Mouse (Mus musculus) CH12.LX (cell line): ENCODE results near the gene Foxb1. TPM values are rescaled to one million over a fixed set of nuclear protein-coding genes. Genes with fewer than 3 reads are reported as not detected.

Experiments
- DNase-seq: peaks from one replicate; pipeline ENCODE4 v3.0.0-alpha.2; 2013; ENCODE audit errors: extremely low read depth
- H3K27ac ChIP-seq: 2 replicates; pipeline ENCODE4 v1.5.1; 2012; ENCODE audit warnings: low read depth, mild to moderate bottlenecking, control low read depth, moderate library complexity; ENCODE audit not compliant: insufficient read depth
- H3K27me3 ChIP-seq: replicated peaks from 2 replicates; pipeline ENCODE3; 2012; ENCODE audit warnings: inconsistent platforms
- H3K36me3 ChIP-seq, 2 experiments: replicated peaks in 1 of 2; 2 replicates each; pipeline versions ENCODE3 to v1.6.1; 2012; ENCODE audit warnings: inconsistent platforms in 1 of 2, low read length in 1 of 2, mild to moderate bottlenecking in 1 of 2, mixed read lengths in 1 of 2, moderate library complexity in 1 of 2; ENCODE audit not compliant: control insufficient read depth in 1 of 2, insufficient read depth in 1 of 2
- H3K4me1 ChIP-seq, 2 experiments: 2 replicates each; pipeline ENCODE4 v1.6.1; 2012; ENCODE audit warnings: inconsistent platforms in 1 of 2, moderate library complexity in 1 of 2; ENCODE audit not compliant: insufficient read depth in 2 of 2, control insufficient read depth in 1 of 2
- H3K4me2 ChIP-seq: 2 replicates; pipeline ENCODE4 v1.6.1; 2012; ENCODE audit warnings: low read depth, mild to moderate bottlenecking, control low read depth; ENCODE audit not compliant: poor library complexity, insufficient read depth, severe bottlenecking
- H3K4me3 ChIP-seq, 3 experiments: fragments of 150-350 bp in 1 of 3; sonication (generic) in 1 of 3; replicated peaks in 1 of 3; 2 replicates each; pipeline versions ENCODE3 to v1.5.1; 2011 to 2012; ENCODE audit warnings: low read depth in 2 of 3, low read length in 2 of 3, mild to moderate bottlenecking in 2 of 3, moderate library complexity in 2 of 3, control low read depth in 1 of 3, improper control_type of control experiment in 1 of 3, inconsistent platforms in 1 of 3, mixed read lengths in 1 of 3; ENCODE audit not compliant: poor library complexity in 1 of 3
- H3K79me2 ChIP-seq: replicated peaks from 2 replicates; pipeline ENCODE4 v1.6.1; 2012; ENCODE audit warnings: mild to moderate bottlenecking, moderate library complexity; ENCODE audit not compliant: control insufficient read depth, poor library complexity, insufficient read depth, severe bottlenecking; ENCODE audit errors: extremely low read depth
- H3K9ac ChIP-seq: 2 replicates; pipeline ENCODE4 v1.6.1; 2012; ENCODE audit warnings: low read depth, mild to moderate bottlenecking, control low read depth, moderate library complexity; ENCODE audit not compliant: insufficient read depth
- H3K9me3 ChIP-seq: replicated peaks from 2 replicates; pipeline ENCODE3; 2012; ENCODE audit warnings: low read length, inconsistent platforms, mixed read lengths
- BHLHE40 ChIP-seq: IDR thresholded peaks from 2 replicates; pipeline ENCODE4 v1.6.1; 2011; ENCODE audit warnings: mild to moderate bottlenecking, low read depth, low read length, improper control_type of control experiment
- CHD1 ChIP-seq: IDR thresholded peaks from 2 replicates; pipeline ENCODE4 v1.6.1; 2012; ENCODE audit warnings: low read depth, low read length, improper control_type of control experiment, inconsistent platforms
- CHD2 ChIP-seq: IDR thresholded peaks from 2 replicates; pipeline ENCODE4 v1.6.1; 2011; ENCODE audit warnings: low read length, improper control_type of control experiment
- CTCF ChIP-seq, 2 experiments: IDR thresholded peaks in 1 of 2; conservative IDR thresholded peaks in 1 of 2; 2 replicates each; pipeline ENCODE4 v1.5.1; 2011 to 2012; ENCODE audit warnings: low read depth in 2 of 2, low read length in 2 of 2, improper control_type of control experiment in 1 of 2, inconsistent platforms in 1 of 2, mild to moderate bottlenecking in 1 of 2, moderate library complexity in 1 of 2
- ELF1 ChIP-seq: IDR thresholded peaks from 2 replicates; pipeline ENCODE4 v1.6.1; 2014; ENCODE audit warnings: low read depth, mild to moderate bottlenecking, inconsistent platforms, low read length, improper control_type of control experiment
- EP300 ChIP-seq: IDR thresholded peaks from 2 replicates; pipeline ENCODE4 v1.6.1; 2011; ENCODE audit warnings: low read length, improper control_type of control experiment
- ETS1 ChIP-seq: conservative IDR thresholded peaks from 2 replicates; pipeline ENCODE4 v1.6.1; 2012; ENCODE audit warnings: low read depth, mild to moderate bottlenecking, inconsistent platforms, low read length, improper control_type of control experiment, moderate library complexity
- GABPA ChIP-seq: IDR thresholded peaks from 2 replicates; pipeline ENCODE4 v1.6.1; 2012; ENCODE audit warnings: low read depth, low read length, improper control_type of control experiment, inconsistent platforms; ENCODE audit not compliant: insufficient replicate concordance
- JUN ChIP-seq: IDR thresholded peaks from 2 replicates; pipeline ENCODE4 v1.6.1; 2011; ENCODE audit warnings: low read depth, mild to moderate bottlenecking, low read length, improper control_type of control experiment, moderate library complexity; ENCODE audit not compliant: insufficient read depth
- JUND ChIP-seq: conservative IDR thresholded peaks from 2 replicates; pipeline ENCODE4 v1.6.1; 2011; ENCODE audit warnings: low read depth, low read length, improper control_type of control experiment
- MAFK ChIP-seq: IDR thresholded peaks from 2 replicates; pipeline ENCODE4 v1.6.1; 2011; ENCODE audit warnings: low read length, improper control_type of control experiment; ENCODE audit not compliant: insufficient replicate concordance
- MAX ChIP-seq: IDR thresholded peaks from 2 replicates; pipeline ENCODE4 v1.6.1; 2011; ENCODE audit warnings: low read length, improper control_type of control experiment
- MAZ ChIP-seq: IDR thresholded peaks from 2 replicates; pipeline ENCODE4 v1.6.1; 2012; ENCODE audit warnings: low read depth, mild to moderate bottlenecking, inconsistent platforms, low read length, improper control_type of control experiment, moderate library complexity
- MEF2A ChIP-seq: IDR thresholded peaks from 2 replicates; pipeline ENCODE4 v1.6.1; 2014; ENCODE audit warnings: low read depth, mild to moderate bottlenecking, inconsistent platforms, low read length, improper control_type of control experiment, borderline replicate concordance
- MXI1 ChIP-seq: IDR thresholded peaks from 2 replicates; pipeline ENCODE4 v1.6.1; 2011; ENCODE audit warnings: mild to moderate bottlenecking, low read depth, low read length, improper control_type of control experiment
- MYC ChIP-seq: IDR thresholded peaks from 2 replicates; pipeline ENCODE4 v1.6.1; 2011; ENCODE audit warnings: low read depth, mild to moderate bottlenecking, improper control_type of control experiment, low read length
- NELFE ChIP-seq: IDR thresholded peaks from 2 replicates; pipeline ENCODE4 v1.6.1; 2011; ENCODE audit warnings: low read depth, low read length, improper control_type of control experiment
- NRF1 ChIP-seq: IDR thresholded peaks from 2 replicates; pipeline ENCODE4 v1.6.1; 2014; ENCODE audit warnings: low read depth, mild to moderate bottlenecking, inconsistent platforms, low read length, improper control_type of control experiment, moderate library complexity
- PAX5 ChIP-seq: IDR thresholded peaks from 2 replicates; pipeline ENCODE4 v1.6.1; 2012; ENCODE audit warnings: low read length, inconsistent platforms, mixed read lengths
- POLR2A ChIP-seq: IDR thresholded peaks from 2 replicates; pipeline ENCODE4 v1.6.1; 2011; ENCODE audit warnings: low read depth, mild to moderate bottlenecking, improper control_type of control experiment, low read length
- POLR2AphosphoS2 ChIP-seq: IDR thresholded peaks from 2 replicates; pipeline ENCODE4 v1.6.1; 2011; ENCODE audit warnings: low read depth, low read length, improper control_type of control experiment
- RAD21 ChIP-seq: IDR thresholded peaks from 2 replicates; pipeline ENCODE4 v1.6.1; 2011; ENCODE audit warnings: low read depth, mild to moderate bottlenecking, low read length, improper control_type of control experiment, moderate library complexity
- RCOR1 ChIP-seq: conservative IDR thresholded peaks from 2 replicates; pipeline ENCODE4 v1.6.1; 2012; ENCODE audit warnings: low read depth, mild to moderate bottlenecking, inconsistent platforms, low read length, improper control_type of control experiment
- SIN3A ChIP-seq: IDR thresholded peaks from 2 replicates; pipeline ENCODE4 v1.6.1; 2012; ENCODE audit warnings: low read length, improper control_type of control experiment, inconsistent platforms
- SMC3 ChIP-seq: IDR thresholded peaks from 2 replicates; pipeline ENCODE4 v1.6.1; 2011; ENCODE audit warnings: low read depth, low read length, improper control_type of control experiment
- TBP ChIP-seq: conservative IDR thresholded peaks from 2 replicates; pipeline ENCODE4 v1.6.1; 2011; ENCODE audit warnings: low read depth, low read length, improper control_type of control experiment
- TCF12 ChIP-seq: IDR thresholded peaks from 2 replicates; pipeline ENCODE4 v1.6.1; 2014; ENCODE audit warnings: low read depth, mild to moderate bottlenecking, inconsistent platforms, low read length, improper control_type of control experiment
- UBTF ChIP-seq: IDR thresholded peaks from 2 replicates; pipeline ENCODE4 v1.6.1; 2012; ENCODE audit warnings: low read depth, mild to moderate bottlenecking, inconsistent platforms, low read length, improper control_type of control experiment, moderate library complexity
- USF1 ChIP-seq: IDR thresholded peaks from 2 replicates; pipeline ENCODE4 v1.6.1; 2014; ENCODE audit warnings: low read depth, mild to moderate bottlenecking, inconsistent platforms, low read length, improper control_type of control experiment
- USF2 ChIP-seq: conservative IDR thresholded peaks from 2 replicates; pipeline ENCODE4 v1.6.1; 2011; ENCODE audit warnings: low read depth, low read length, improper control_type of control experiment
- ZNF384 ChIP-seq: IDR thresholded peaks from 2 replicates; pipeline ENCODE4 v1.6.1; 2012; ENCODE audit warnings: low read depth, low read length, improper control_type of control experiment, inconsistent platforms
- dilution Hi-C: fragments of 300-500 bp; cut with MboI; formaldehyde crosslinking; loops from 2 replicates; pipeline ENCODE4 v1.14.3; 2020; ENCODE audit warnings: low sequenced_read_pairs; ENCODE audit not compliant: extremely low pct_unique_long_range_greater_than_20kb, extremely low pct_ligation_motif_present
- in situ Hi-C: fragments of 300-500 bp; cut with MboI; formaldehyde crosslinking; loops from 3 replicates; pipeline ENCODE4 v1.14.3; 2019; ENCODE audit warnings: low sequenced_read_pairs, low pct_ligation_motif_present, low pct_unique_long_range_greater_than_20kb, mixed read lengths
- polyA plus RNA-seq: library from polyadenylated mRNA; unstranded; fragments of >175 nt; gene quantifications from 2 replicates; pipeline ENCODE4 v1.2.1, GENCODE M21; 2012; ENCODE audit warnings: low read depth; ENCODE audit not compliant: insufficient read length
- total RNA-seq, 2 experiments: library from RNA; depleted of rRNA; stranded (reverse); fragments of 300-350 nt in 1 of 2; fragments of >200 nt in 1 of 2; gene quantifications; 2 replicates each; pipeline ENCODE4 v1.2.3; 2012 to 2014

The Foxb1 gene
- total and polyA plus RNA-seq, 3 experiments: not detected

GRCm38 (mm10) chr9:69758506-69758905 lies 2.2 kb downstream of the Foxb1 start:
- TF ChIP-seq MYC: no peak
- TF ChIP-seq UBTF: no peak
- no peak for TF ChIP-seq ZNF384
- TF ChIP-seq USF2: no peak
- no peak for TF ChIP-seq CHD2
- TF ChIP-seq RCOR1: no peak
- no peak for TF ChIP-seq MAFK
- TF ChIP-seq NRF1: no peak
- TF ChIP-seq MAZ: no peak
- TF ChIP-seq ELF1: no peak
- TF ChIP-seq USF1: no peak
- no peak for TF ChIP-seq SMC3
- TF ChIP-seq SIN3A: no peak
- no peak for TF ChIP-seq POLR2AphosphoS2
- TF ChIP-seq CHD1: no peak
- dilution Hi-C loops: no loop called here
- Histone ChIP-seq H3K9ac (no peak overlapping the region), H3K4me3 (no peak overlapping the region), H3K27ac (no peak overlapping the region), H3K4me1 (peaks cover 5 to 43% of the 10 kb centered on the region in 2 experiments), H3K79me2 (no peaks in the 10 kb centered on the region), H3K9me3 (peaks cover 39% of the 10 kb centered on the region), H3K27me3 (no peaks in the 10 kb centered on the region), H3K4me2 (no peak overlapping the region), H3K36me3 (no peaks in the 10 kb centered on the region)
- no peak for DNase-seq
- in situ Hi-C loops: no loop called here

GRCm38 (mm10) chr9:69757254-69757653 lies 3.5 kb downstream of the Foxb1 start:
- Histone ChIP-seq H3K9ac (no peak overlapping the region), H3K4me2 (peak overlapping the region; percentile 76; the same call in 1 of the 2 replicates), H3K27ac (no peak overlapping the region), H3K79me2 (no peaks in the 10 kb centered on the region), H3K27me3 (no peaks in the 10 kb centered on the region), H3K36me3 (no peaks in the 10 kb centered on the region), H3K4me1 (peaks cover 5 to 54% of the 10 kb centered on the region in 2 experiments), H3K9me3 (peaks cover 33% of the 10 kb centered on the region), H3K4me3 (no peak overlapping the region)
- in situ Hi-C loops: no loop called here
- DNase-seq: peak; percentile 95
- dilution Hi-C loops: no loop called here
- TF ChIP-seq SMC3 (peak; percentile 41), MAFK (peak; percentile 91), ZNF384 (peak; percentile 4; the same call in 1 of the 2 replicates), ELF1 (no peak; the same call in 1 of the 2 replicates), BHLHE40 (peak; percentile 94), SIN3A (peak; percentile 81), CHD1 (no peak), USF1 (no peak), NRF1 (0 out of 2 replicates have a peak, but pooled peaks have one; percentile 26), ETS1 (peak; percentile 95), NELFE (no peak), JUN (peak; percentile 74), CHD2 (peak; percentile 90), MEF2A (peak; percentile 94), POLR2A (no peak), JUND (peak; percentile 85), TBP (0 out of 2 replicates have a peak, but pooled peaks have one; percentile 29), CTCF (conservative IDR thresholded peaks at IDR 0.05 in 1 of 2, IDR thresholded peaks at IDR 0.05 in 1 of 2; ENCODE audit: low read depth in 2 of 2, low read length in 2 of 2) (peak in 1 of 2 experiments; percentile 38; a peak in 2 of 4 replicates), RCOR1 (peak; percentile 96), MAX (peak; percentile 88), MYC (peak; percentile 88), MAZ (peak; percentile 52; the same call in 1 of the 2 replicates), GABPA (no peak), TCF12 (peak; percentile 100), RAD21 (peak; percentile 51), UBTF (no peak), MXI1 (peak; percentile 28; the same call in 1 of the 2 replicates), EP300 (peak; percentile 99), PAX5 (no peak)
